ENCODE assay signal across 39 mouse cellular contexts in the genomic region with DNA sequence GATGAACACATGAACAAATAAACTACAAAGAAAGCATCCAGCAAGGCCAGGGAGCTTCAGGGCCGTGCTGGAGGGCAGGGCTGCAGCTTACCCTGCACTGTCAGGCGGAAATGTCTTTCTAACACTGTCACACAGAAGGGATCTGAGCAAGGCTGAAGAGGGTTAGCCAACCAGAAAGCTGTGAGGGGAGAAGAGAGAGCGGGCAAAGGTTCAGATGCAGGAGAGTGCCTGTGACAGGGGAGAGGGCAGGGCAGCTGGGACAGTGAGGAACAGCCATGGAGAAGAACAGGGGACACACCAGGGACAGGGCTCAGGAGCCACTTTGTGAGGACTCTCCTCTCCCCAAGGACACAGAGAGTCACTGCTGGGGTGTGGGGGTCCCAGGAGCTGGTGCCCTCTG. TPM values are rescaled to one million over a fixed set of nuclear protein-coding genes. Genes with fewer than 3 reads are reported as not detected.
"Had no signal": no experiment of that assay in that cellular context is flagged by ENCODE, and none has a peak within 500 bp of the region (broad histone marks: within the 10 kb centered on the region; RNA-seq: fewer than 3 reads in every experiment).

No protein-coding gene starts in this region.

RNA-seq across cellular contexts. Expression of a gene that starts 20.6 kb away (rescaled TPM):
- total RNA-seq: heart, postnatal 10 days; heart, postnatal 14 days; heart, postnatal 25 days; heart, postnatal 36 days; heart, postnatal 4 days; hematopoietic stem cell, adult 5-6 weeks; hindbrain, postnatal 0 days; layer of hippocampus, adult 18-20 months; layer of hippocampus, adult 2 months; layer of hippocampus, adult 8-10 months; layer of hippocampus, postnatal 10 days; layer of hippocampus, postnatal 14 days; layer of hippocampus, postnatal 25 days; layer of hippocampus, postnatal 36 days; left cerebral cortex, adult 18-20 months had no signal
- polyA plus RNA-seq: heart, embryonic 10.5 days; heart, embryonic 11.5 days; heart, embryonic 12.5 days; heart, embryonic 13.5 days; heart, embryonic 14.5 days; heart, embryonic 15.5 days; heart, embryonic 16.5 days; heart, postnatal 0 days; hindbrain, embryonic 10.5 days; hindbrain, embryonic 11.5 days; hindbrain, embryonic 12.5 days; hindbrain, embryonic 13.5 days; hindbrain, embryonic 14.5 days; hindbrain, embryonic 15.5 days; hindbrain, embryonic 16.5 days; hindbrain, postnatal 0 days; inflammation-experienced regulatory T-cells, adult 6 months; intestine, embryonic 14.5 days; intestine, embryonic 15.5 days; intestine, embryonic 16.5 days; intestine, postnatal 0 days; kidney, adult 2 months; kidney, embryonic 14.5 days; large intestine, adult 2 months had no signal

RNA-seq across cellular contexts. Expression of a gene that starts 57.2 kb away (rescaled TPM):
- total RNA-seq: heart, postnatal 10 days; heart, postnatal 14 days; heart, postnatal 25 days; heart, postnatal 36 days; heart, postnatal 4 days; hematopoietic stem cell, adult 5-6 weeks; layer of hippocampus, adult 18-20 months; layer of hippocampus, adult 2 months; layer of hippocampus, adult 8-10 months; layer of hippocampus, postnatal 10 days; layer of hippocampus, postnatal 14 days; layer of hippocampus, postnatal 25 days; layer of hippocampus, postnatal 36 days; left cerebral cortex, adult 18-20 months; left cerebral cortex, adult 2 months had no signal
- polyA plus RNA-seq: heart, embryonic 14.5 days; heart, embryonic 15.5 days; heart, postnatal 0 days; hindbrain, embryonic 11.5 days; hindbrain, embryonic 12.5 days; hindbrain, embryonic 13.5 days; hindbrain, embryonic 14.5 days; hindbrain, embryonic 16.5 days; hindbrain, postnatal 0 days; kidney, embryonic 14.5 days had no signal
